Mouse (Mus musculus) hindbrain, postnatal 0 days (tissue): ENCODE measurements around the gene Vmp1. TPM values are rescaled to one million over a fixed set of nuclear protein-coding genes. Genes with fewer than 3 reads are reported as not detected.

Experiments used
- ATAC-seq: fragments of 200-750 bp; cut with Nextera tagmentation; 2 replicates; pipeline ENCODE4 v1.8.0; 2017; ENCODE audit warnings: mild to moderate bottlenecking, moderate TSS enrichment, moderate library complexity
- DNase-seq: peaks from one replicate; pipeline ENCODE4 v3.0.0-alpha.2; 2015; ENCODE audit warnings: low spot score
- H3K27ac ChIP-seq: fragments of 300-500 bp; sonication (generic); 2 replicates; pipeline ENCODE4 v1.5.1; 2014; ENCODE audit warnings: mild to moderate bottlenecking
- H3K27me3 ChIP-seq: fragments of 300-500 bp; sonication (generic); 2 replicates; pipeline ENCODE4 v1.6.1; 2014; ENCODE audit warnings: low read length, mixed read lengths; ENCODE audit not compliant: insufficient read depth
- H3K36me3 ChIP-seq: fragments of 300-500 bp; sonication (generic); 2 replicates; pipeline ENCODE4 v1.6.1; 2014; ENCODE audit warnings: low read length, mixed read lengths; ENCODE audit not compliant: insufficient read depth
- H3K4me1 ChIP-seq: fragments of 300-500 bp; sonication (generic); 2 replicates; pipeline ENCODE4 v1.6.1; 2014; ENCODE audit warnings: antibody characterized with exemption, low read length, mixed read lengths; ENCODE audit not compliant: insufficient read depth
- H3K4me2 ChIP-seq: fragments of 300-500 bp; sonication (generic); 2 replicates; pipeline ENCODE4 v1.6.1; 2014; ENCODE audit warnings: low read depth, mild to moderate bottlenecking, low read length, moderate library complexity, mixed read lengths
- H3K4me3 ChIP-seq: fragments of 300-500 bp; sonication (generic); 2 replicates; pipeline ENCODE4 v1.5.1; 2014; ENCODE audit warnings: low read length
- H3K9ac ChIP-seq: fragments of 300-500 bp; sonication (generic); replicated peaks from 2 replicates; pipeline ENCODE4 v1.6.1; 2014; ENCODE audit warnings: mild to moderate bottlenecking, low read length, moderate library complexity, mixed read lengths
- H3K9me3 ChIP-seq: fragments of 300-500 bp; sonication (generic); 2 replicates; pipeline ENCODE4 v1.6.1; 2016; ENCODE audit warnings: low read length, mixed read lengths
- CTCF ChIP-seq: IDR thresholded peaks from 2 replicates; pipeline ENCODE4 v1.5.1; 2016; ENCODE audit warnings: antibody characterized with exemption, control low read depth, low read depth
- WGBS: fragments of 180-500 bp; shearing (Covaris S2); extraction: QIAGEN DNeasy Blood & Tissue Kit; methylation state at CpG from one replicate; pipeline ENCODE4 v1.1.7; 2014; 5-methylcytosine and 5-hydroxymethylcytosine counted together
- polyA plus RNA-seq: library from polyadenylated mRNA; unstranded; fragments of >200 nt; fragmentation: Nextera tagmentation; extraction: Ambion mirVana; gene quantifications from 2 replicates; pipeline ENCODE4 v1.2.1, GENCODE M21; 2015
- total RNA-seq: library from RNA; depleted of rRNA; stranded (reverse); fragments of >200 nt; gene quantifications from 2 replicates; pipeline ENCODE4 v1.2.3, GENCODE M21; 2014

The Vmp1 gene
- total and polyA plus RNA-seq, 2 experiments from 2014 or later: 51.6 to 129 TPM

DNA sequence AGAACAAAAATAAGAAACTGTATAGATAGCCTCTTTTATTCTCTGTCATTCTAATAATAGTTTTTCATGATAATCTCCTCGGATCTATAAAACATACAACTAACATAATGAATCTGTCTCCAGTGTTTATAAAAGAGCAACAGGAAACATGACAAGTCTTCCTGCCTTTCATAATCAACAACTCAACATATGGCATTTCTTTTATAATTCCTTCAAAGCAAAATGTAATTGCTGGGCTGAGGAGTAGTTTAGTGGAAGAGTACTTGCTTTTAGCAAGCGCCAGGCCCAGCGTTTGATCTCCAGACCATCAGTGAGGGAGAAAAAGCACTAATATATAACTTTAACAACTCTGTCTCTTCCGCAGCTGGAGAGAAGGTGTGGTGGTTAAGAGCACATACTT lies 41.9 kb downstream of the Vmp1 start:
- no peak for TF ChIP-seq CTCF
- DNase-seq (no peak), ATAC-seq (no peak)
- WGBS: 86% methylated on average over 4 of the region's 4 CpGs
- Histone ChIP-seq H3K27ac (no peak overlapping the region), H3K9ac (no peak overlapping the region), H3K4me1 (no peaks in the 10 kb centered on the region), H3K27me3 (no peaks in the 10 kb centered on the region), H3K4me2 (no peak overlapping the region), H3K36me3 (peaks cover 12% of the 10 kb centered on the region), H3K9me3 (no peaks in the 10 kb centered on the region), H3K4me3 (no peak overlapping the region)

DNA sequence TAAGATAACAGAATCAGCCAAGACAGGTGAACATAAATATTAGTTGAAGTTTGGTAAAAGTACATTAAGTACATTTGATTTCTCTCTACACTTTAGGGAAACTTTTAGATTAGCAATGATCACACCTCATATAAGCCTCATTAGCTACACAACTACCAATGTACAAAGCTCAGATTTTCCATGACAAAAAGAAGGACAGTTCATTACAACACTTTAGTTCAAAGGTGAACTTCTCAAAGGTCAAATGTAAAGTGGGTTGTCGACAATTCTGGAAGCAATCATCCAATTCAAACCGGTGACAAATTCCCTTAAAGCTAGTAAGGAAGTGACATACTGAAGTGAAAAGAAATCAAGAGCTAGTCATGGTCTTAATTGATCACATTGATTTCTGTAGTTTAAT lies 45.9 kb downstream of the Vmp1 start:
- Histone ChIP-seq H3K36me3 (peaks cover 8% of the 10 kb centered on the region; the same call in 1 of the 2 replicates), H3K4me1 (no peaks in the 10 kb centered on the region), H3K9me3 (no peaks in the 10 kb centered on the region), H3K4me2 (no peak overlapping the region), H3K9ac (no peak overlapping the region), H3K27ac (no peak overlapping the region), H3K4me3 (no peak overlapping the region), H3K27me3 (no peaks in the 10 kb centered on the region)
- ATAC-seq: no peak
- TF ChIP-seq CTCF: no peak
- DNase-seq: no peak
- 86% methylated on average over 2 of the region's 2 CpGs for WGBS

DNA sequence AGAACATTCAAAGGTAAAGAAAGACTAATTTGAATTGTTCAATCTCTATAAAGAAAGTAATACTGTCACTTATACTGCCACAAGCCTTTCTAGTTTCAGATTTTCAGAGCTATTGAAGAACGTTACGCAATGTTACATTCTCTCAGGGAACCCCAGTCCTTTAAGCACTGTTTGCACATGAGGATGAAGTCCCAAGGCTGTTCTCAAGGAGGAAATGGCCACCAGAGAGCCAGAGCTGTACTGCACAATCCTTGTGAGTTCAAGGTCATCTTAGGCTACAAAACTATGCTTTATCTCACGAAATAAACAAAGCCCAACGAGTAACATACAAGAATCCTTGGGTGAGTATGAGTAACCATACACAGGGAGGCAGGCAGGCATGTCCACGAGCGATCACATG lies 49.2 kb downstream of the Vmp1 start:
- Histone ChIP-seq H3K9me3 (no peaks in the 10 kb centered on the region), H3K27ac (no peak overlapping the region), H3K36me3 (no peaks in the 10 kb centered on the region; the same call in 1 of the 2 replicates), H3K4me1 (no peaks in the 10 kb centered on the region), H3K9ac (no peak overlapping the region), H3K27me3 (no peaks in the 10 kb centered on the region), H3K4me3 (no peak overlapping the region), H3K4me2 (no peak overlapping the region)
- no peak for ATAC-seq
- DNase-seq: no peak
- no peak for TF ChIP-seq CTCF
- 93% methylated on average over 6 of the region's 6 CpGs for WGBS

- 80% methylated on average over 7 of the region's 7 CpGs for WGBS
- no peak overlapping the region for H3K27ac ChIP-seq
- no peak for DNase-seq
- no peaks in the 10 kb centered on the region for H3K4me1 ChIP-seq
- H3K4me3 ChIP-seq: no peak overlapping the region
- no peak overlapping the region for H3K4me2 ChIP-seq
- no peaks in the 10 kb centered on the region for H3K27me3 ChIP-seq
- H3K9me3 ChIP-seq: no peaks in the 10 kb centered on the region
- no peak for TF ChIP-seq CTCF
- ATAC-seq: no peak
- H3K36me3 ChIP-seq: no peaks in the 10 kb centered on the region; the same call in 1 of the 2 replicates
- no peak overlapping the region for H3K9ac ChIP-seq
These were observed 53.7 kb downstream of the Vmp1 start for GRCm38 (mm10) chr11:86629941-86630340.

- H3K4me1 ChIP-seq: no peaks in the 10 kb centered on the region
- no peak overlapping the region for H3K9ac ChIP-seq
- H3K27me3 ChIP-seq: no peaks in the 10 kb centered on the region
- no peak overlapping the region for H3K27ac ChIP-seq
- H3K4me3 ChIP-seq: no peak overlapping the region
- 87% methylated on average over 3 of the region's 3 CpGs for WGBS
- no peak for TF ChIP-seq CTCF
- no peak overlapping the region for H3K4me2 ChIP-seq
- no peak for DNase-seq
- ATAC-seq: no peak
- H3K9me3 ChIP-seq: no peaks in the 10 kb centered on the region
- H3K36me3 ChIP-seq: no peaks in the 10 kb centered on the region; the same call in 1 of the 2 replicates
These were observed 54.2 kb downstream of the Vmp1 start for GRCm38 (mm10) chr11:86629445-86629844.

DNA sequence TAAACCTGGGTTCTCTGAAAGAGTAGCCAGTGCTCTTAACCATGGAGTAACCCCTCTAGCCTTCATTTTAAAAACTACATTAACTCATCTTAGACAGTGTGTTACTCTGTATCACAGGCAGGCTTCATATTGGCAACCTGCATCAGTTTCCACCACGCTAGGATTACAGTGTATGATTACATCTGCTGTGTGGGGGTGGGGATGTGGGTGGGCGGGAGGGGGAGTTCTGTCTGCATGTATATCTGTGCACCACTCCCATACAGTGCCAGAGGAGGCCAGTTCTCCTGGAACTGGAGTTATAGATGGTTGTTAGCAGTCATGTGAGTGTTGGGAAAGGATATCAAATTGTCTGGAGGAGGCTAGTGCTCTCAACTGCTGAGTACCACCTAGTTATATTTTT lies 55.2 kb downstream of the Vmp1 start:
- Histone ChIP-seq H3K27me3 (no peaks in the 10 kb centered on the region), H3K9me3 (no peaks in the 10 kb centered on the region), H3K4me1 (no peaks in the 10 kb centered on the region), H3K27ac (no peak overlapping the region), H3K9ac (no peak overlapping the region), H3K4me3 (no peak overlapping the region), H3K4me2 (no peak overlapping the region), H3K36me3 (no peaks in the 10 kb centered on the region)
- ATAC-seq (no peak), DNase-seq (no peak)
- 83% methylated on average over 2 of the region's 2 CpGs for WGBS
- no peak for TF ChIP-seq CTCF

GRCm38 (mm10) chr11:86627649-86628048 lies 56.0 kb downstream of the Vmp1 start:
- H3K9me3 ChIP-seq: no peaks in the 10 kb centered on the region
- no peak for TF ChIP-seq CTCF
- no peak for DNase-seq

GRCm38 (mm10) chr11:86626714-86627113 lies 56.9 kb downstream of the Vmp1 start:
- Histone ChIP-seq H3K36me3 (no peaks in the 10 kb centered on the region), H3K27ac (no peak overlapping the region), H3K9me3 (no peaks in the 10 kb centered on the region), H3K4me1 (no peaks in the 10 kb centered on the region; the same call in 1 of the 2 replicates), H3K4me3 (no peak overlapping the region), H3K9ac (no peak overlapping the region), H3K27me3 (no peaks in the 10 kb centered on the region), H3K4me2 (no peak overlapping the region)
- TF ChIP-seq CTCF: no peak
- WGBS: 93% methylated on average over 4 of the region's 4 CpGs
- no peak for ATAC-seq
- DNase-seq: no peak

More at GRCm38 (mm10) chr11:86627649-86628048, 56.0 kb downstream of the Vmp1 start:
- no peak overlapping the region for H3K9ac ChIP-seq
- no peak overlapping the region for H3K27ac ChIP-seq
- no peaks in the 10 kb centered on the region for H3K4me1 ChIP-seq
- no peaks in the 10 kb centered on the region for H3K27me3 ChIP-seq
- H3K4me3 ChIP-seq: no peak overlapping the region
- no peak for ATAC-seq
- no peak overlapping the region for H3K4me2 ChIP-seq
- H3K36me3 ChIP-seq: no peaks in the 10 kb centered on the region
